Mouse (Mus musculus) embryonic stem cell, embryonic (primary cell): ENCODE measurements around the gene 1500011B03Rik.
"Not testable (repeated sequence)": the region's sequence is repeated elsewhere in the genome, so short reads cannot be mapped to it uniquely, and the experiment has no call there.

ENCODE experiments used
- CTCF ChIA-PET, 4 experiments: fragments of 300-600 bp in 2 of 4; fragments of 350-600 bp in 2 of 4; sonication (Branson Sonifier 250); formaldehyde crosslinking; loops; one replicate each; lab custom pipeline; 2022; ENCODE audit warnings: inconsistent platforms in 2 of 4; lab: Charles Lee
- POLR2A ChIA-PET, 4 experiments: fragments of 300-600 bp in 2 of 4; fragments of 350-600 bp in 2 of 4; sonication (Branson Sonifier 250); formaldehyde crosslinking; loops; one replicate each; lab custom pipeline; 2022; ENCODE audit warnings: antibody characterized with exemption in 4 of 4, inconsistent platforms in 1 of 4; lab: Charles Lee

1500011B03Rik gene

GRCm38 (mm10) chr5:114822796-114823688, at the start of gene 1500011B03Rik:
Gene 1500011B03Rik, minus strand, starts transcription at chr5:114823468.
- POLR2A ChIA-PET, result interaction anchor here (0.5 to 1.5 kb wide), 10 partner anchors 9 to 766 kb away, joined by 3 to 11 read pairs (median 4); no protein-coding TSS in a partner anchor
- CTCF ChIA-PET, result interaction anchor here in 3 of 4 experiments (0.6 to 0.7 kb wide), 4 partner anchors 10 to 1354 kb away, joined by 3 to 5 read pairs (median 3); no protein-coding TSS in a partner anchor

- CTCF ChIA-PET, result no interaction called here
- POLR2A ChIA-PET, result interaction anchor here in 1 of 4 experiments (0.6 kb wide), 1 partner anchor 304 kb away, joined by 3 read pairs; no protein-coding TSS in a partner anchor
These were observed 42.0 kb upstream of the 1500011B03Rik start for GRCm38 (mm10) chr5:114865279-114865678.

- POLR2A ChIA-PET, result interaction anchor here in 1 of 4 experiments (0.6 kb wide), 1 partner anchor 304 kb away, joined by 3 read pairs; no protein-coding TSS in a partner anchor
These were observed 41.5 kb upstream of the 1500011B03Rik start for GRCm38 (mm10) chr5:114864813-114865212.

GRCm38 (mm10) chr5:114861730-114862129, 38.5 kb upstream of the 1500011B03Rik start:
- CTCF ChIA-PET, result interaction anchor here in 1 of 4 experiments (1.6 kb wide), 1 partner anchor 159 kb away, joined by 3 read pairs; no protein-coding TSS in a partner anchor
- POLR2A ChIA-PET, result no interaction called here

More at GRCm38 (mm10) chr5:114864813-114865212, 41.5 kb upstream of the 1500011B03Rik start:
- CTCF ChIA-PET, result interaction anchor here in 1 of 4 experiments (0.7 kb wide), 2 partner anchors 57 to 225 kb away, joined by 4 to 13 read pairs; no protein-coding TSS in a partner anchor

- CTCF ChIA-PET, result interaction anchor here (0.5 to 3.2 kb wide), 69 partner anchors 9 to 812 kb away, joined by 3 to 19 read pairs (median 4); partner anchors contain the start of genes Gltp (in 1 of the 4), Kctd10 (in 1 of the 4), Mmab (in 1 of the 4) and Mvk (in 1 of the 4)
- POLR2A ChIA-PET, result interaction anchor here (0.6 to 2.6 kb wide), 31 partner anchors 8 to 1001 kb away, joined by 3 to 11 read pairs (median 4); partner anchors contain the start of gene 2210016L21Rik (in 2 of the 4)
These were observed 36.0 kb upstream of the 1500011B03Rik start for GRCm38 (mm10) chr5:114859253-114859652.

- ChIA-PET POLR2A (interaction anchor here (0.6 to 2.6 kb wide), 24 partner anchors 9 to 239 kb away, joined by 3 to 11 read pairs (median 4); partner anchors contain the start of genes 2210016L21Rik (in 1 of the 4), Ankrd13a (in 1 of the 4) and Hnf1a (in 1 of the 4)), CTCF (interaction anchor here (0.5 to 3.2 kb wide), 54 partner anchors 9 to 811 kb away, joined by 3 to 19 read pairs (median 4); partner anchors contain the start of genes Gltp (in 1 of the 4), Mmab (in 1 of the 4), Mvk (in 1 of the 4) and Oasl2 (in 1 of the 4))
These were observed 35.3 kb upstream of the 1500011B03Rik start, which contains the start of gene Gm9936 for GRCm38 (mm10) chr5:114858582-114858981. Gene Gm9936, minus strand, starts transcription at chr5:114858682.

- CTCF ChIA-PET, POLR2A ChIA-PET: not testable (repeated sequence)
These were observed 30.1 kb upstream of the 1500011B03Rik start, which contains the start of gene 4930519G04Rik for GRCm38 (mm10) chr5:114853364-114853763. Gene 4930519G04Rik, plus strand, starts transcription at chr5:114853664.

- CTCF ChIA-PET, result no interaction called here
These were observed 28.4 kb upstream of the 1500011B03Rik start for GRCm38 (mm10) chr5:114851565-114852236.

GRCm38 (mm10) chr5:114844371-114844770, 21.1 kb upstream of the 1500011B03Rik start:
- ChIA-PET CTCF (interaction anchor here in 1 of 4 experiments (2.1 kb wide), 1 partner anchor 15 kb away, joined by 8 read pairs; no protein-coding TSS in a partner anchor), POLR2A (interaction anchor here in 2 of 4 experiments (1.1 to 2.2 kb wide), 3 partner anchors 15 to 18 kb away, joined by 3 to 7 read pairs (median 4); partner anchors contain the start of gene Gm9936 (in 1 of the 2))

More at GRCm38 (mm10) chr5:114851565-114852236, 28.4 kb upstream of the 1500011B03Rik start:
- POLR2A ChIA-PET, result interaction anchor here in 1 of 4 experiments (1.0 kb wide), 1 partner anchor 26 kb away, joined by 6 read pairs; no protein-coding TSS in a partner anchor

- ChIA-PET CTCF (interaction anchor here in 2 of 4 experiments (0.6 to 1.1 kb wide), 4 partner anchors 15 to 98 kb away, joined by 3 to 5 read pairs (median 3); no protein-coding TSS in a partner anchor), POLR2A (interaction anchor here in 1 of 4 experiments (0.6 kb wide), 1 partner anchor 179 kb away, joined by 4 read pairs; no protein-coding TSS in a partner anchor)
These were observed 19.4 kb upstream of the 1500011B03Rik start for GRCm38 (mm10) chr5:114842674-114843073.

- ChIA-PET POLR2A (interaction anchor here in 1 of 4 experiments (0.6 kb wide), 1 partner anchor 16 kb away, joined by 3 read pairs; no protein-coding TSS in a partner anchor), CTCF (interaction anchor here in 1 of 4 experiments (1.1 kb wide), 1 partner anchor 17 kb away, joined by 3 read pairs; no protein-coding TSS in a partner anchor)
These were observed 18.9 kb upstream of the 1500011B03Rik start for GRCm38 (mm10) chr5:114842155-114842554.

- POLR2A ChIA-PET, result interaction anchor here in 1 of 4 experiments (0.6 kb wide), 1 partner anchor 109 kb away, joined by 3 read pairs; no protein-coding TSS in a partner anchor
- CTCF ChIA-PET, result not testable (repeated sequence)
These were observed 17.2 kb upstream of the 1500011B03Rik start for GRCm38 (mm10) chr5:114840481-114840880.

- ChIA-PET POLR2A (interaction anchor here in 3 of 4 experiments (0.6 to 1.7 kb wide), 8 partner anchors 9 to 606 kb away, joined by 3 to 9 read pairs (median 5); partner anchors contain the start of gene Gm9936 (in 1 of the 3)), CTCF (interaction anchor here (0.6 to 1.8 kb wide), 9 partner anchors 11 to 706 kb away, joined by 3 to 5 read pairs (median 4); no protein-coding TSS in a partner anchor)
These were observed 13.6 kb upstream of the 1500011B03Rik start for GRCm38 (mm10) chr5:114836886-114837285.

- POLR2A ChIA-PET, result interaction anchor here in 1 of 4 experiments (1.0 to 1.5 kb wide), 4 partner anchors 13 to 134 kb away, joined by 3 to 5 read pairs (median 4); no protein-coding TSS in a partner anchor
- CTCF ChIA-PET, result interaction anchor here in 3 of 4 experiments (0.5 to 3.8 kb wide), 14 partner anchors 16 to 209 kb away, joined by 3 to 19 read pairs (median 4); partner anchors contain the start of gene Gm9936 (in 2 of the 3)
These were observed 6.5 kb upstream of the 1500011B03Rik start for GRCm38 (mm10) chr5:114829740-114830139.

- ChIA-PET CTCF (interaction anchor here in 3 of 4 experiments (0.6 to 3.8 kb wide), 4 partner anchors 32 to 131 kb away, joined by 3 to 19 read pairs (median 6); partner anchors contain the start of gene Gm9936 (in 1 of the 3)), POLR2A (interaction anchor here in 2 of 4 experiments (0.5 to 2.0 kb wide), 9 partner anchors 9 to 649 kb away, joined by 3 to 12 read pairs (median 3); partner anchors contain the start of gene Gm9936 (in 1 of the 2))
These were observed 4.2 kb upstream of the 1500011B03Rik start for GRCm38 (mm10) chr5:114827427-114827826.
